Mouse (Mus musculus): Measurements from ENCODE around the gene Olfr1167. TPM values are rescaled to one million over a fixed set of nuclear protein-coding genes. Genes with fewer than 3 reads are reported as not detected.
"Not testable (repeated sequence)": the region's sequence is repeated elsewhere in the genome, so short reads cannot be mapped to it uniquely, and the experiment has no call there.

Gene Olfr1167
- not detected in 2 replicates for polyA plus RNA-seq (2011; ENCODE audit: insufficient read depth, insufficient read length, low read depth, missing spikeins)

DNA sequence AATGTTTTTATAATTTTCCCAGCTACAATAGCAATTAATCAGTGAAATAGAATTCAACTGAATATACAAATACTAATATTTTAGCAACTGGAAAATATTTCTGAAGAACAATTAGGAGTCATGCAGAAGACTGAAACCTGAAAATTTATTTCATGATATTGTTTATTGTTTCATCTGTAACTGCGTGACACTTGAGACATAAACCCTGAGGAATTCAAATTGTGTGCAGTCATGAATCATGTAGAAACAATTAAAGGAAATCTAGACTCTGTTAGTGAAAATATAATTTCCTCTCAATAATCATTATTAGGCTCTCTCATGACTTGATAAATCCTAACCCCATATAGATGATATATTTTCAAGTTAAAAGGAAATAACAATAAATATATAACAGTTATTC lies at the start of gene Olfr1167:
TSS of gene Olfr1167 (minus strand) at position 101 of the 400 bp plus-strand sequence.
- not testable (repeated sequence) for H3K9ac ChIP-seq (ENCODE audit: low read depth, poor library complexity, severe bottlenecking); H3K27me3 ChIP-seq (ENCODE audit: control insufficient read depth, insufficient read depth, low read length, poor library complexity, severe bottlenecking); H3K4me1 ChIP-seq (ENCODE audit: control insufficient read depth, insufficient read depth, low read length); H3K4me3 ChIP-seq (ENCODE audit: low read depth, low read length); H3K9me3 ChIP-seq (replicated peaks; ENCODE audit: control insufficient read depth, insufficient read depth, low read length, poor library complexity, severe bottlenecking); H3K36me3 ChIP-seq (ENCODE audit: control insufficient read depth, insufficient read depth, low read length, poor library complexity, severe bottlenecking); H3K27ac ChIP-seq (ENCODE audit: insufficient read depth, low read length)

DNA sequence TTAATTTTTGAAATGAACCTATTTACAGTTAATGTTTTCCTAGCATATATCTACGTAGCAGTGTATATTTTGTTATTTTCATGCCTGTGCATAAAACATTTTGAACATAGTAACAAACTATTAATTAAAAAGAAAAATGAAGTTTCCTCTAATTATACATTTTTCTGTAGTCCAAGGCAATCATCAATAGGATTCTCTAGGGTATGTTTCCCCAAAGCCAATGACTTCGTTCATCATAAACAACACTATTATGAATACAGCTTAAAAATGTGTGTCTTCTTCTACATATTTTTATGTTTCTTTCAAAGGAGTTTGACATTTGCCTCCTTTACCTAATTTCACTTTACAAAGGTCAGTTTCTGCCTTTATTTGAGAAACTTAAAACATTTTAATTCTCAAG lies 26.6 kb upstream of the Olfr1167 start, which contains the start of gene Olfr1168:
TSS of gene Olfr1168 (plus strand) at position 301 of the 400 bp plus-strand sequence.
- no peak within 1 kb of the TSS for H3K9ac ChIP-seq (ENCODE audit: low read depth, poor library complexity, severe bottlenecking)
- TF ChIP-seq POLR2A (IDR thresholded peaks at IDR 0.05; ENCODE audit: insufficient read depth, low read length) (no peak), CTCF (IDR thresholded peaks at IDR 0.05; ENCODE audit: low read depth, low read length) (no peak), EP300 (IDR thresholded peaks at IDR 0.05; ENCODE audit: insufficient read depth, low read depth, low read length) (no peak)
- H3K36me3 ChIP-seq (ENCODE audit: control insufficient read depth, insufficient read depth, low read length, poor library complexity, severe bottlenecking), result no peaks in the 10 kb centered on the region
- no peaks in the 10 kb centered on the region for H3K4me1 ChIP-seq (ENCODE audit: control insufficient read depth, insufficient read depth, low read length)
- H3K9me3 ChIP-seq (replicated peaks; ENCODE audit: control insufficient read depth, insufficient read depth, low read length, poor library complexity, severe bottlenecking), result no peaks in the 10 kb centered on the region
- no peak within 1 kb of the TSS for H3K4me3 ChIP-seq (ENCODE audit: low read depth, low read length)
- H3K27me3 ChIP-seq (ENCODE audit: control insufficient read depth, insufficient read depth, low read length, poor library complexity, severe bottlenecking), result no peaks in the 10 kb centered on the region
- H3K27ac ChIP-seq (ENCODE audit: insufficient read depth, low read length), result no peak within 1 kb of the TSS

DNA sequence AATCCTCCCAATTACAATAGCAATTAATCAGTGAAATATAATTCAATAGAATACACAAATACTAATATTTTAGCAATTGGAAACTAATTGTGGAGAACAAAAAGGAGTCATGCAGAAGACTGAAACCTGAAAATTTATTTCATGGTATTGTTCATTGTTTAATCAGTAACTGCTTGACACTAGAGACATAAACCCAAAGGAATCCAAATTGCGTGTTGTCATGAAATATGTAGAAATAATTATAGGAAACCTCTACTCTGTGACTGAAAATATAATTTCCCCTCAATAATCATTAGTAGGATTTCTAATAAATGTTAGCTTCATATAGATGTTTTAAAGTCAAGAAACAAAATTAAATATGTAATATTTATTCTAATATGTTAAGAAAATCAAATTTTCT lies 26.8 kb downstream of the Olfr1167 start, which contains the start of gene Olfr1166:
TSS of gene Olfr1166 (minus strand) at position 101 of the 400 bp plus-strand sequence.
- no peak for TF ChIP-seq EP300 (IDR thresholded peaks at IDR 0.05; ENCODE audit: insufficient read depth, low read depth, low read length)
- Histone ChIP-seq H3K9ac (ENCODE audit: low read depth, poor library complexity, severe bottlenecking) (no peak within 1 kb of the TSS), H3K27me3 (ENCODE audit: control insufficient read depth, insufficient read depth, low read length, poor library complexity, severe bottlenecking) (no peaks in the 10 kb centered on the region), H3K9me3 (replicated peaks; ENCODE audit: control insufficient read depth, insufficient read depth, low read length, poor library complexity, severe bottlenecking) (no peaks in the 10 kb centered on the region), H3K4me1 (ENCODE audit: control insufficient read depth, insufficient read depth, low read length) (no peaks in the 10 kb centered on the region), H3K36me3 (ENCODE audit: control insufficient read depth, insufficient read depth, low read length, poor library complexity, severe bottlenecking) (no peaks in the 10 kb centered on the region), H3K27ac (ENCODE audit: insufficient read depth, low read length) (no peak within 1 kb of the TSS), H3K4me3 (ENCODE audit: low read depth, low read length) (no peak within 1 kb of the TSS)

Other genes with a start within 250 kb of the Olfr1167 start
- not detected in 2 replicates for gene Olfr1155, start 210.1 kb downstream of the Olfr1167 start, polyA plus RNA-seq (2011; ENCODE audit: insufficient read depth, insufficient read length, low read depth, missing spikeins)
- gene Olfr1156, start 202.1 kb downstream of the Olfr1167 start, polyA plus RNA-seq (2011; ENCODE audit: insufficient read depth, insufficient read length, low read depth, missing spikeins), result not detected in 2 replicates
- not detected in 2 replicates for gene Olfr1157, start 186.9 kb downstream of the Olfr1167 start, polyA plus RNA-seq (2011; ENCODE audit: insufficient read depth, insufficient read length, low read depth, missing spikeins)
- gene Olfr74, start 180.5 kb downstream of the Olfr1167 start, polyA plus RNA-seq (2011; ENCODE audit: insufficient read depth, insufficient read length, low read depth, missing spikeins), result not detected in 2 replicates
- gene Olfr1158, start 165.1 kb downstream of the Olfr1167 start, polyA plus RNA-seq (2011; ENCODE audit: insufficient read depth, insufficient read length, low read depth, missing spikeins), result not detected in 2 replicates
- gene Olfr1160, start 146.9 kb downstream of the Olfr1167 start, polyA plus RNA-seq (2011; ENCODE audit: insufficient read depth, insufficient read length, low read depth, missing spikeins), result not detected in 2 replicates
- not detected in 2 replicates for gene Olfr1161, start 132.4 kb downstream of the Olfr1167 start, polyA plus RNA-seq (2011; ENCODE audit: insufficient read depth, insufficient read length, low read depth, missing spikeins)
- gene Olfr73, start 117.5 kb downstream of the Olfr1167 start, polyA plus RNA-seq (2011; ENCODE audit: insufficient read depth, insufficient read length, low read depth, missing spikeins), result not detected in 2 replicates
- not detected in 2 replicates for gene Olfr1162, start 104.1 kb downstream of the Olfr1167 start, polyA plus RNA-seq (2011; ENCODE audit: insufficient read depth, insufficient read length, low read depth, missing spikeins)
- not detected in 2 replicates for gene Olfr1163, start 83.4 kb downstream of the Olfr1167 start, polyA plus RNA-seq (2011; ENCODE audit: insufficient read depth, insufficient read length, low read depth, missing spikeins)
- gene Olfr1164, start 61.2 kb downstream of the Olfr1167 start, polyA plus RNA-seq (2011; ENCODE audit: insufficient read depth, insufficient read length, low read depth, missing spikeins), result not detected in 2 replicates
- gene Olfr1166, start 26.9 kb downstream of the Olfr1167 start, polyA plus RNA-seq (2011; ENCODE audit: insufficient read depth, insufficient read length, low read depth, missing spikeins), result not detected in 2 replicates
- gene Olfr1168, start 26.7 kb upstream of the Olfr1167 start, polyA plus RNA-seq (2011; ENCODE audit: insufficient read depth, insufficient read length, low read depth, missing spikeins), result not detected in 2 replicates
- gene Olfr1170, start 73.1 kb upstream of the Olfr1167 start, polyA plus RNA-seq (2011; ENCODE audit: insufficient read depth, insufficient read length, low read depth, missing spikeins), result not detected in 2 replicates
- gene Olfr1173, start 124.7 kb upstream of the Olfr1167 start, polyA plus RNA-seq (2011; ENCODE audit: insufficient read depth, insufficient read length, low read depth, missing spikeins), result 0.10 and 0.24 TPM in 2 replicates
- not detected in 2 replicates for gene Olfr1174-ps, start 159.9 kb upstream of the Olfr1167 start, polyA plus RNA-seq (2011; ENCODE audit: insufficient read depth, insufficient read length, low read depth, missing spikeins)
- not detected in 2 replicates for gene Olfr1175-ps, start 172.0 kb upstream of the Olfr1167 start, polyA plus RNA-seq (2011; ENCODE audit: insufficient read depth, insufficient read length, low read depth, missing spikeins)
- gene Olfr1176, start 181.5 kb upstream of the Olfr1167 start, polyA plus RNA-seq (2011; ENCODE audit: insufficient read depth, insufficient read length, low read depth, missing spikeins), result not detected in 2 replicates
- not detected in 2 replicates for gene Olfr1177-ps, start 191.3 kb upstream of the Olfr1167 start, polyA plus RNA-seq (2011; ENCODE audit: insufficient read depth, insufficient read length, low read depth, missing spikeins)
- gene Olfr1178, start 231.9 kb upstream of the Olfr1167 start, polyA plus RNA-seq (2011; ENCODE audit: insufficient read depth, insufficient read length, low read depth, missing spikeins), result not detected in 2 replicates